Mouse (Mus musculus): Measurements from ENCODE around the gene Pdcd2l.
"Not testable (repeated sequence)": the region's sequence is repeated elsewhere in the genome, so short reads cannot be mapped to it uniquely, and the experiment has no call there.

The Pdcd2l gene

GRCm38 (mm10) chr7:34213281-34213680, 16.8 kb upstream of the Pdcd2l start:
- no peak for DNase-seq (ENCODE audit: low spot score in 2 of 2)

- DNase-seq (ENCODE audit: low spot score in 2 of 2) = no peak
Observed at GRCm38 (mm10) chr7:34208027-34208745, 11.7 kb upstream of the Pdcd2l start.

- no peak for DNase-seq (ENCODE audit: low spot score in 2 of 2)
Observed at GRCm38 (mm10) chr7:34206331-34206730, 9.9 kb upstream of the Pdcd2l start.

- DNase-seq (ENCODE audit: low spot score in 2 of 2) = not testable (repeated sequence)
Observed at GRCm38 (mm10) chr7:34202147-34202546, 5.7 kb upstream of the Pdcd2l start.

- no peak for DNase-seq (ENCODE audit: low spot score in 2 of 2)
Observed at GRCm38 (mm10) chr7:34200829-34201228, 4.4 kb upstream of the Pdcd2l start.

- no peak for DNase-seq (ENCODE audit: low spot score in 2 of 2)
Observed at GRCm38 (mm10) chr7:34198346-34198745, 1.9 kb upstream of the Pdcd2l start.

- no peak for DNase-seq (ENCODE audit: low spot score in 2 of 2)
Observed at GRCm38 (mm10) chr7:34195632-34196031, 829 bp downstream of the Pdcd2l start.

GRCm38 (mm10) chr7:34192825-34193224, 3.6 kb downstream of the Pdcd2l start:
- DNase-seq (ENCODE audit: low spot score in 2 of 2) = no peak

- no peak for DNase-seq (ENCODE audit: low spot score in 2 of 2)
Observed at GRCm38 (mm10) chr7:34189376-34189989, 7.0 kb downstream of the Pdcd2l start.

- DNase-seq (ENCODE audit: low spot score in 2 of 2) = no peak
Observed at GRCm38 (mm10) chr7:34183794-34184193, 12.7 kb downstream of the Pdcd2l start.

- no peak for DNase-seq (ENCODE audit: low spot score in 2 of 2)
Observed at GRCm38 (mm10) chr7:34183356-34183755, 13.1 kb downstream of the Pdcd2l start.

- DNase-seq (ENCODE audit: low spot score in 2 of 2) = not testable (repeated sequence)
Observed at GRCm38 (mm10) chr7:34176241-34176640, 20.2 kb downstream of the Pdcd2l start.

- DNase-seq (ENCODE audit: low spot score in 2 of 2) = no peak
Observed at GRCm38 (mm10) chr7:34172251-34172650, 24.2 kb downstream of the Pdcd2l start.

- no peak for DNase-seq (ENCODE audit: low spot score in 2 of 2)
Observed at GRCm38 (mm10) chr7:34169454-34169853, 27.0 kb downstream of the Pdcd2l start, which contains the start of gene Uba2. Gene Uba2 (minus strand): TSS chr7:34169599.

- DNase-seq (ENCODE audit: low spot score in 2 of 2) = peak; percentile 81 to 91
Observed at GRCm38 (mm10) chr7:34168470-34169251, 27.8 kb downstream of the Pdcd2l start.

GRCm38 (mm10) chr7:34167766-34168469, 28.5 kb downstream of the Pdcd2l start:
- DNase-seq (ENCODE audit: low spot score in 2 of 2) = no peak

- DNase-seq (ENCODE audit: low spot score in 2 of 2) = no peak
Observed at GRCm38 (mm10) chr7:34166850-34167249, 29.6 kb downstream of the Pdcd2l start.

- DNase-seq (ENCODE audit: low spot score in 2 of 2) = no peak
Observed at GRCm38 (mm10) chr7:34165999-34166398, 30.5 kb downstream of the Pdcd2l start.

- DNase-seq (ENCODE audit: low spot score in 2 of 2) = no peak
Observed at GRCm38 (mm10) chr7:34164671-34165070, 31.8 kb downstream of the Pdcd2l start.

GRCm38 (mm10) chr7:34159167-34159566, 37.3 kb downstream of the Pdcd2l start:
- no peak for DNase-seq (ENCODE audit: low spot score in 2 of 2)

GRCm38 (mm10) chr7:34157994-34158393, 38.5 kb downstream of the Pdcd2l start:
- no peak for DNase-seq (ENCODE audit: low spot score in 2 of 2)

- DNase-seq (ENCODE audit: low spot score in 2 of 2) = no peak
Observed at GRCm38 (mm10) chr7:34147193-34147592, 49.3 kb downstream of the Pdcd2l start.
